Mouse (Mus musculus) neural tube, embryonic 15.5 days (tissue): Measurements from ENCODE around the gene Tab2. TPM values are rescaled to one million over a fixed set of nuclear protein-coding genes. Genes with fewer than 3 reads are reported as not detected.
"Not testable (repeated sequence)": the region's sequence is repeated elsewhere in the genome, so short reads cannot be mapped to it uniquely, and the experiment has no call there.

Experiments
- ATAC-seq: fragments of 200-750 bp; cut with Nextera tagmentation; 2 replicates; pipeline ENCODE4 v1.8.0; 2017; ENCODE audit warnings: mild to moderate bottlenecking, moderate TSS enrichment, moderate library complexity; ENCODE audit not compliant: low FRiP score
- H3K27ac ChIP-seq: fragments of 300-500 bp; sonication (generic); replicated peaks from 2 replicates; pipeline ENCODE4 v1.5.1; 2015; ENCODE audit warnings: mild to moderate bottlenecking, inconsistent platforms
- H3K27me3 ChIP-seq: fragments of 300-500 bp; sonication (generic); replicated peaks from 2 replicates; pipeline ENCODE4 v1.6.1; 2015; ENCODE audit warnings: inconsistent platforms
- H3K36me3 ChIP-seq: fragments of 300-500 bp; sonication (generic); 2 replicates; pipeline ENCODE4 v1.6.1; 2015; ENCODE audit warnings: inconsistent platforms
- H3K4me1 ChIP-seq: fragments of 300-500 bp; sonication (generic); 2 replicates; pipeline ENCODE4 v1.6.1; 2015; ENCODE audit warnings: inconsistent platforms
- H3K4me2 ChIP-seq: fragments of 300-500 bp; sonication (generic); 2 replicates; pipeline ENCODE4 v1.6.1; 2015; ENCODE audit warnings: inconsistent platforms, mild to moderate bottlenecking, moderate library complexity
- H3K4me3 ChIP-seq: fragments of 300-500 bp; sonication (generic); replicated peaks from 2 replicates; pipeline ENCODE4 v1.5.1; 2015; ENCODE audit warnings: mild to moderate bottlenecking, inconsistent platforms
- H3K9ac ChIP-seq: fragments of 300-500 bp; sonication (generic); replicated peaks from 2 replicates; pipeline ENCODE4 v1.6.1; 2015; ENCODE audit warnings: mild to moderate bottlenecking, inconsistent platforms
- H3K9me3 ChIP-seq: fragments of 300-500 bp; sonication (generic); replicated peaks from 2 replicates; pipeline ENCODE4 v1.6.1; 2016; ENCODE audit warnings: inconsistent platforms
- WGBS: fragments of 180-500 bp; shearing (Covaris S2); methylation state at CpG from one replicate; pipeline ENCODE4 v1.1.7; 2015; ENCODE audit warnings: mixed read lengths; 5-methylcytosine and 5-hydroxymethylcytosine counted together
- polyA plus RNA-seq: library from polyadenylated mRNA; unstranded; fragments of >200 nt; fragmentation: Nextera tagmentation; extraction: Ambion mirVana; gene quantifications from 2 replicates; pipeline ENCODE4 v1.2.1, GENCODE M21; 2015

Tab2 gene
- polyA plus RNA-seq, 1 experiment from 2014 or later: 12.1 TPM

GRCm38 (mm10) chr10:7883524-7883923 lies 72.5 kb downstream of the Tab2 start:
- Histone ChIP-seq H3K27ac (no peak overlapping the region), H3K9me3 (no peaks in the 10 kb centered on the region), H3K4me1 (no peaks in the 10 kb centered on the region), H3K4me3 (no peak overlapping the region), H3K4me2 (no peak overlapping the region), H3K9ac (no peak overlapping the region), H3K36me3 (no peaks in the 10 kb centered on the region), H3K27me3 (no peaks in the 10 kb centered on the region)
- 6% methylated on average over 5 of the region's 5 CpGs for WGBS
- peak; percentile 82 for ATAC-seq

- 91% methylated on average over 3 of the region's 3 CpGs for WGBS
Observed at GRCm38 (mm10) chr10:7881971-7882370, 74.1 kb downstream of the Tab2 start.

GRCm38 (mm10) chr10:7880283-7880682 lies 75.7 kb downstream of the Tab2 start:
- not testable (repeated sequence) for H3K36me3 ChIP-seq, H3K9me3 ChIP-seq, H3K4me2 ChIP-seq, H3K4me3 ChIP-seq, ATAC-seq, H3K27ac ChIP-seq, H3K9ac ChIP-seq, H3K4me1 ChIP-seq, H3K27me3 ChIP-seq
- WGBS: 95% methylated on average over 3 of the region's 3 CpGs

More at GRCm38 (mm10) chr10:7881971-7882370, 74.1 kb downstream of the Tab2 start:
- Histone ChIP-seq H3K4me2 (no peak overlapping the region), H3K27me3 (no peaks in the 10 kb centered on the region), H3K4me1 (no peaks in the 10 kb centered on the region), H3K9ac (no peak overlapping the region), H3K4me3 (no peak overlapping the region), H3K27ac (no peak overlapping the region), H3K9me3 (no peaks in the 10 kb centered on the region), H3K36me3 (no peaks in the 10 kb centered on the region)
- no peak for ATAC-seq

GRCm38 (mm10) chr10:7874194-7874593 lies 81.8 kb downstream of the Tab2 start:
- H3K27me3 ChIP-seq: no peaks in the 10 kb centered on the region
- WGBS: 72% methylated on average over 7 of the region's 7 CpGs
- no peak overlapping the region for H3K4me3 ChIP-seq
- ATAC-seq: no peak
- no peaks in the 10 kb centered on the region for H3K4me1 ChIP-seq
- H3K4me2 ChIP-seq: no peak overlapping the region
- no peaks in the 10 kb centered on the region for H3K9me3 ChIP-seq
- H3K36me3 ChIP-seq: no peaks in the 10 kb centered on the region
- no peak overlapping the region for H3K9ac ChIP-seq
- H3K27ac ChIP-seq: no peak overlapping the region

- peaks cover 9% of the 10 kb centered on the region for H3K4me1 ChIP-seq
- no peaks in the 10 kb centered on the region for H3K9me3 ChIP-seq
- H3K27me3 ChIP-seq: peaks cover 11% of the 10 kb centered on the region
- 84% methylated on average over 5 of the region's 5 CpGs for WGBS
- no peak overlapping the region for H3K4me3 ChIP-seq
- no peaks in the 10 kb centered on the region for H3K36me3 ChIP-seq
- no peak overlapping the region for H3K9ac ChIP-seq
- ATAC-seq: no peak
- H3K27ac ChIP-seq: no peak overlapping the region
- no peak overlapping the region for H3K4me2 ChIP-seq
Observed at GRCm38 (mm10) chr10:7871381-7872020, 84.5 kb downstream of the Tab2 start.

GRCm38 (mm10) chr10:7870571-7871315 lies 85.3 kb downstream of the Tab2 start:
- Histone ChIP-seq H3K9ac (no peak overlapping the region), H3K4me3 (no peak overlapping the region), H3K9me3 (no peaks in the 10 kb centered on the region), H3K4me1 (peaks cover 9% of the 10 kb centered on the region), H3K27me3 (peaks cover 12% of the 10 kb centered on the region), H3K4me2 (no peak overlapping the region), H3K36me3 (no peaks in the 10 kb centered on the region), H3K27ac (no peak overlapping the region)
- ATAC-seq: no peak
- 73% methylated on average over 11 of the region's 11 CpGs for WGBS

- no peak overlapping the region for H3K9ac ChIP-seq
- no peaks in the 10 kb centered on the region for H3K36me3 ChIP-seq
- no peaks in the 10 kb centered on the region for H3K9me3 ChIP-seq
- H3K4me3 ChIP-seq: no peak overlapping the region
- H3K27ac ChIP-seq: no peak overlapping the region
- H3K4me2 ChIP-seq: no peak overlapping the region
- ATAC-seq: no peak
- H3K27me3 ChIP-seq: peaks cover 12% of the 10 kb centered on the region
- H3K4me1 ChIP-seq: peaks cover 9% of the 10 kb centered on the region
- 69% methylated on average over 8 of the region's 8 CpGs for WGBS
Observed at GRCm38 (mm10) chr10:7869746-7870145, 86.3 kb downstream of the Tab2 start.

- Histone ChIP-seq H3K4me3 (peak overlapping the region; percentile 40), H3K27me3 (peaks cover 12% of the 10 kb centered on the region)
Observed at GRCm38 (mm10) chr10:7867666-7868030, 88.4 kb downstream of the Tab2 start.

GRCm38 (mm10) chr10:7866762-7867665 lies 89.0 kb downstream of the Tab2 start:
- Histone ChIP-seq H3K27ac (no peak overlapping the region), H3K4me3 (peak overlapping the region; percentile 40), H3K4me2 (peak overlapping the region; percentile 69), H3K27me3 (peaks cover 12% of the 10 kb centered on the region), H3K9me3 (no peaks in the 10 kb centered on the region), H3K9ac (peak overlapping the region; percentile 40; the same call in 1 of the 2 replicates), H3K36me3 (no peaks in the 10 kb centered on the region), H3K4me1 (peaks cover 9% of the 10 kb centered on the region)
- ATAC-seq: peak; percentile 29; the same call in 1 of the 2 replicates
- 18% methylated on average over 50 of the region's 50 CpGs for WGBS

More at GRCm38 (mm10) chr10:7867666-7868030, 88.4 kb downstream of the Tab2 start:
- Histone ChIP-seq H3K4me2 (peak overlapping the region; percentile 69), H3K36me3 (no peaks in the 10 kb centered on the region), H3K9me3 (no peaks in the 10 kb centered on the region), H3K27ac (no peak overlapping the region), H3K9ac (peak overlapping the region; percentile 40; the same call in 1 of the 2 replicates), H3K4me1 (peaks cover 9% of the 10 kb centered on the region)
- ATAC-seq: peak; percentile 29; the same call in 1 of the 2 replicates
- 26% methylated on average over 21 of the region's 21 CpGs for WGBS

GRCm38 (mm10) chr10:7864806-7865205 lies 91.2 kb downstream of the Tab2 start:
- Histone ChIP-seq H3K4me2 (no peak overlapping the region), H3K9me3 (no peaks in the 10 kb centered on the region), H3K36me3 (no peaks in the 10 kb centered on the region), H3K9ac (no peak overlapping the region), H3K4me3 (no peak overlapping the region), H3K27ac (no peak overlapping the region), H3K27me3 (peaks cover 12% of the 10 kb centered on the region), H3K4me1 (peaks cover 9% of the 10 kb centered on the region)
- WGBS: 83% methylated on average over 3 of the region's 3 CpGs
- ATAC-seq: no peak

GRCm38 (mm10) chr10:7864184-7864583 lies 91.8 kb downstream of the Tab2 start:
- Histone ChIP-seq H3K36me3 (no peaks in the 10 kb centered on the region), H3K9me3 (no peaks in the 10 kb centered on the region), H3K27me3 (peaks cover 12% of the 10 kb centered on the region), H3K4me1 (peaks cover 9% of the 10 kb centered on the region), H3K4me3 (no peak overlapping the region), H3K4me2 (no peak overlapping the region), H3K9ac (no peak overlapping the region), H3K27ac (no peak overlapping the region)
- WGBS: 83% methylated on average over 6 of the region's 6 CpGs
- ATAC-seq: no peak
